Mouse (Mus musculus) small intestine, adult 2 months (tissue): ENCODE data around the gene Gm28038.

Experiments
- CTCF ChIP-seq: fragments of 200-500 bp; IDR thresholded peaks from 2 replicates; pipeline ENCODE4 v1.5.1; 2012; ENCODE audit warnings: low read depth, mild to moderate bottlenecking, control low read depth, inconsistent platforms, low read length, moderate library complexity, mixed read lengths; ENCODE audit not compliant: insufficient replicate concordance, insufficient read length; ENCODE audit errors: extremely low read depth
- POLR2A ChIP-seq: fragments of 200-500 bp; IDR thresholded peaks from 2 replicates; pipeline ENCODE4 v1.6.1; 2012; ENCODE audit warnings: low read depth, mild to moderate bottlenecking, control low read depth, inconsistent platforms, low read length, moderate library complexity

DNA sequence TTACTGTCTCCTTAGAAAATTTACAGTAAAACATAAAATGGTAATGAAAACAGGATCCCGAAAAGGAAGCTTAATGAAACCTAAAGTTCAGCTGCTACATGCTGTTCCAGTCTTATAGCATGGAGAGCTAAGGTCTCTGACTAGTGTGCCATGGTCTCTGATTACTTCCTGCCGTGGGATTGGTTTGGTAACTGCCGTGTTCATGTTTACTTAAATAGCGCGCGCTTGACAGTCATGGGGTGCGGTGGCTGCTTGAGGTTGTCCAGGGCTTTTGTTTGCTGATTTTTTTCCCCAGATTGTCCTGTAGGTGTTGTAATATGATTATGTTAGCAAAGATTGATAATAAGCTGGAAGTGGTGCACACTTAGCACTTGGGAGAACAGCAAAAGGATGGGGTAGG is 25.2 kb downstream of the Gm28038 start:
- TF ChIP-seq POLR2A (no peak), CTCF (no peak)
